Mouse (Mus musculus) kidney, embryonic 16.5 days (tissue): ENCODE measurements around the gene Csnka2ip. TPM values are rescaled to one million over a fixed set of nuclear protein-coding genes. Genes with fewer than 3 reads are reported as not detected.

Experiments
- ATAC-seq: fragments of 200-750 bp; cut with Nextera tagmentation; 2 replicates; pipeline ENCODE4 v1.8.0; 2017; ENCODE audit warnings: moderate TSS enrichment; ENCODE audit not compliant: low FRiP score, low TSS enrichment
- H3K27ac ChIP-seq: fragments of 300-500 bp; sonication (generic); 2 replicates; pipeline ENCODE4 v1.5.1; 2014; ENCODE audit warnings: low read length
- H3K27me3 ChIP-seq: fragments of 300-500 bp; sonication (generic); 2 replicates; pipeline ENCODE4 v1.6.1; 2014; ENCODE audit warnings: low read length, control low read depth, mixed read lengths; ENCODE audit not compliant: insufficient read depth
- H3K36me3 ChIP-seq: fragments of 300-500 bp; sonication (generic); 2 replicates; pipeline ENCODE4 v1.6.1; 2014; ENCODE audit warnings: low read length, control low read depth, mixed read lengths; ENCODE audit not compliant: insufficient read depth
- H3K4me1 ChIP-seq: fragments of 300-500 bp; sonication (generic); 2 replicates; pipeline ENCODE4 v1.6.1; 2014; ENCODE audit warnings: low read length, control low read depth, mixed read lengths; ENCODE audit not compliant: insufficient read depth
- H3K4me2 ChIP-seq: fragments of 300-500 bp; sonication (generic); replicated peaks from 2 replicates; pipeline ENCODE4 v1.6.1; 2014; ENCODE audit warnings: low read depth, low read length
- H3K4me3 ChIP-seq: fragments of 300-500 bp; sonication (generic); 2 replicates; pipeline ENCODE4 v1.5.1; 2014; ENCODE audit warnings: mild to moderate bottlenecking, low read length
- H3K9ac ChIP-seq: fragments of 300-500 bp; sonication (generic); replicated peaks from 2 replicates; pipeline ENCODE4 v1.6.1; 2014; ENCODE audit warnings: low read length
- H3K9me3 ChIP-seq: fragments of 300-500 bp; sonication (generic); 2 replicates; pipeline ENCODE4 v1.6.1; 2016; ENCODE audit warnings: low read length, control low read depth
- WGBS: fragments of 180-500 bp; shearing (Covaris S2); extraction: QIAGEN DNeasy Blood & Tissue Kit; methylation state at CpG from one replicate; pipeline ENCODE4 v1.1.7; 2014; 5-methylcytosine and 5-hydroxymethylcytosine counted together
- polyA plus RNA-seq: library from polyadenylated mRNA; unstranded; fragments of >200 nt; fragmentation: Nextera tagmentation; extraction: Ambion mirVana; gene quantifications from 2 replicates; pipeline ENCODE4 v1.2.1, GENCODE M21; 2015

Gene Csnka2ip
- polyA plus RNA-seq, 1 experiment from 2014 or later: not detected

DNA sequence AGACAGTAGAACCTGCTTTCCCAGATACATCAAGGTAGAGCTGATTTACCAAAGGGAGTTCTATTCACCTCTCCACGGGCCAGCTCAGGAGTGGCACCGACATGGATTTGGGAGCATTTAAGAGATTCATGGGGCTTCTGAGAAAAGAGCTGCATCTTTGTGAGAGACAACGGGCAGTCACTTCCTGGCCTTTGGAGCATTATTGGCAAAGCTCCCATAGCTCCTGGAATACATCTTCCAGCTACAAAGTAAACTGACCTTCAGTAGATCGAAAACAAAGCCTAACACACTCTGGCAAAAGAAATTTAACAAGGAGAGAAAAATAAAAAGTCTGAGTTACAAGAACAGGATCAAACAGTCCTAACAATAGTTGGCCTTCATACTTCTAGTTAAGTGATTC, 17.6 kb downstream of the Csnka2ip start:
- ATAC-seq: no peak
- no peak overlapping the region for H3K4me2 ChIP-seq
- H3K4me3 ChIP-seq: no peak overlapping the region
- no peaks in the 10 kb centered on the region for H3K36me3 ChIP-seq
- no peaks in the 10 kb centered on the region for H3K9me3 ChIP-seq
- H3K4me1 ChIP-seq: no peaks in the 10 kb centered on the region
- no peak overlapping the region for H3K27ac ChIP-seq
- no peak overlapping the region for H3K9ac ChIP-seq
- WGBS: 83% methylated on average over 4 of the region's 4 CpGs
- H3K27me3 ChIP-seq: no peaks in the 10 kb centered on the region

DNA sequence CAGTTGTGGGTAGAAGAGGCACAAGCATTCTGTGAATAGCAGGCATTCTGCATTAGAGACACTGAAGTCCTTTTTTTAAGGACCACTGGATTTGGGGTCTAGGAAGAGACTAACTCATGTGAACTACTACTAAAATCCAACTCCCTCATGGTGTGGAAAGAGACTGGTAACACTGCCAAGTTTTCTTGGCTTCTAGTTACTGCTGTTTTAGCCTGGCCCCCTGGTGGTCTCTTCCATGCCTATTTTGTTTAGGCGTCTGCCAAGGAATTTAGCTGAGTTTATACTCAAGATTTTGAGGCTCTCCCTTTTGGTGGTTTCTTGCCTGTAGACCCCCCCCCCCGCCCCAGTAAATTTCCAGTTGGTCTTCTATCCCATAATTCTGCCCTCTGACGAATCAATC, 18.8 kb downstream of the Csnka2ip start:
- 61% methylated on average over 3 of the region's 3 CpGs for WGBS
- no peak overlapping the region for H3K4me2 ChIP-seq
- no peak overlapping the region for H3K27ac ChIP-seq
- ATAC-seq: no peak
- H3K36me3 ChIP-seq: no peaks in the 10 kb centered on the region
- H3K4me3 ChIP-seq: no peak overlapping the region
- no peak overlapping the region for H3K9ac ChIP-seq
- no peaks in the 10 kb centered on the region for H3K27me3 ChIP-seq
- H3K4me1 ChIP-seq: no peaks in the 10 kb centered on the region
- H3K9me3 ChIP-seq: no peaks in the 10 kb centered on the region

DNA sequence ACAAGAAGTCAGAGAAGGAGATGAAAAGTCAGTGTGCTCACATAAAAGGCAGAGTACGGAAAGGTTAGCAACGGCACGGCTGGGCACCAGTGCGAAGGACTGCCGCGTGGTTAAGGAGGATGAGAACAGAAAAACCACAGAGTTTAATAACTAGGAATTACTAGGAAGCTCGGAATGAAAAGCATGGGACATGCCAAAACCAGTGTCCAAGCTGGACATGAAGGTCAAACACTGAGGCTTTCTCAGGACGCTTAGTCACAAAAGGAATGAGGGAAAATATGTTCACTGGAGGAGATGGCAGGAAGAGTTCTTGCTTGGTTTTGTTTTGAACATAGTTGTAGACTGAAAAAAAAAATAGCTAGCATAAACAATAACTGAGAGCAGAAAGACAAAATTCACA, 32.7 kb downstream of the Csnka2ip start:
- no peak for ATAC-seq
- Histone ChIP-seq H3K4me3 (no peak overlapping the region), H3K27me3 (no peaks in the 10 kb centered on the region), H3K9me3 (no peaks in the 10 kb centered on the region), H3K4me1 (no peaks in the 10 kb centered on the region), H3K36me3 (no peaks in the 10 kb centered on the region), H3K4me2 (no peak overlapping the region), H3K27ac (no peak overlapping the region), H3K9ac (no peak overlapping the region)
- WGBS: 88% methylated on average over 8 of the region's 8 CpGs

DNA sequence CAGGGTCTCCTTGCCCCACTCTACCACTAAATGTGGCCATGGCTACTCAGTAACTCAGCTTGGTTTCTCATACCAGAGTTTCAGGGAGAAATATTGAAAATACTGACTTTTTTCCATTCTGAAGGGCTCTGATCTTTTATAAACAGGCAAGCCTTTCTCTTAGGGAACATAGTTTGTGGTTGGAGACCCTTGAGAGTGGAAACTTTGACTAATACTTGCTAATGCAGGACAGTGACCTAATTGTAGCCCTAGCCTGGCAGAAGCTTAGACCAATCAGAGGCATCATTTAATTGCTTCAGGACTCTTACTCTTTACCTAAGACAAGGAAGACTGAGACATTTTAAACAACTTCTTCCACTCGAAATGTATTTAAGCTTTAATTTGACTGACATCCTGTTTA, 39.1 kb downstream of the Csnka2ip start:
- Histone ChIP-seq H3K4me1 (no peaks in the 10 kb centered on the region), H3K27ac (no peak overlapping the region), H3K9ac (no peak overlapping the region), H3K27me3 (no peaks in the 10 kb centered on the region), H3K4me3 (no peak overlapping the region), H3K9me3 (no peaks in the 10 kb centered on the region), H3K4me2 (no peak overlapping the region), H3K36me3 (no peaks in the 10 kb centered on the region)
- 73% methylated on average over 1 of the region's 1 CpGs for WGBS
- no peak for ATAC-seq

DNA sequence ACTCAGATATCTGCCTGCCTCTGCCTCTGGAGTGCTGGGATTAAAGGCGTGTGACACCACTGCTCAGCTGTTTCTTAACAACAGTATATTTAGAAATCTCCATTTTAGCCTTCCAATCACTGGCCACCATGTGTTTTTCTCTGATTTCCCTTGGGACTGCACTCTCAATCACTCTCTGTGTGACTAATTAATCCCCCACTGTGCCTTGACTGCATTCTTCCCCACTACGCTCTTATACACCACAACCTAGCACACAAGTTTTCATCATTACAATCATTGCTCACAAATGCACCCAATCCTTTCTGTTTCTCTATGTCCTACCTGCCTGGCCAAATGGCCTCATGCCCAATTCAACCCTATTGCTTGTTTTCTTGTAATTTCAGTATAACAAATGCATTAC, 43.7 kb downstream of the Csnka2ip start:
- ATAC-seq: no peak

DNA sequence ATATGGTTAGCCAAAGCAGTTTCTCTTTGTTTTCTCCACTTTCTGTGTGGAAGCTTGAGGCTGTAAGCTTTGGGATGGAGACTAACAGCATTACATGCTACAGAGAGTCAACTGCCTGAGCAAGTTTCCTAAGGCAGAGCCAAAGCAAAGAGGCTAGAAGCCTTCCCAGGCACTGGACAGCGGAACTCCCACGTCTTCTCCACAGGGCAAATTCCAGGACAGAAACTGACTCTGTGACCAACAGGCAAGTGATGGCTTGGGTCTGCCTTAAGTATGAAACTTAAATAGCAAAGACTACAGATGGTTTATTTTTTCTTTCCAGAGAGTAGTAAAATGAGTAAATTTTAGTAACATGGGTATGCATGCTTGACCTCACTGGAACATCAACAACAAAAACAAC, 75.3 kb downstream of the Csnka2ip start:
- WGBS: 65% methylated on average over 2 of the region's 2 CpGs
- no peak overlapping the region for H3K4me3 ChIP-seq
- no peaks in the 10 kb centered on the region for H3K9me3 ChIP-seq
- no peaks in the 10 kb centered on the region for H3K27me3 ChIP-seq
- no peaks in the 10 kb centered on the region for H3K36me3 ChIP-seq
- H3K9ac ChIP-seq: no peak overlapping the region
- no peak overlapping the region for H3K27ac ChIP-seq
- H3K4me1 ChIP-seq: no peaks in the 10 kb centered on the region
- 0 out of 2 replicates have a peak, but pooled peaks have one; percentile 54 for ATAC-seq
- no peak overlapping the region for H3K4me2 ChIP-seq

More for the DNA sequence above, 43.7 kb downstream of the Csnka2ip start:
- Histone ChIP-seq H3K4me2 (no peak overlapping the region), H3K36me3 (no peaks in the 10 kb centered on the region), H3K9ac (no peak overlapping the region), H3K27ac (no peak overlapping the region), H3K4me1 (no peaks in the 10 kb centered on the region), H3K4me3 (no peak overlapping the region), H3K27me3 (no peaks in the 10 kb centered on the region), H3K9me3 (no peaks in the 10 kb centered on the region)
- WGBS: 80% methylated on average over 2 of the region's 2 CpGs

DNA sequence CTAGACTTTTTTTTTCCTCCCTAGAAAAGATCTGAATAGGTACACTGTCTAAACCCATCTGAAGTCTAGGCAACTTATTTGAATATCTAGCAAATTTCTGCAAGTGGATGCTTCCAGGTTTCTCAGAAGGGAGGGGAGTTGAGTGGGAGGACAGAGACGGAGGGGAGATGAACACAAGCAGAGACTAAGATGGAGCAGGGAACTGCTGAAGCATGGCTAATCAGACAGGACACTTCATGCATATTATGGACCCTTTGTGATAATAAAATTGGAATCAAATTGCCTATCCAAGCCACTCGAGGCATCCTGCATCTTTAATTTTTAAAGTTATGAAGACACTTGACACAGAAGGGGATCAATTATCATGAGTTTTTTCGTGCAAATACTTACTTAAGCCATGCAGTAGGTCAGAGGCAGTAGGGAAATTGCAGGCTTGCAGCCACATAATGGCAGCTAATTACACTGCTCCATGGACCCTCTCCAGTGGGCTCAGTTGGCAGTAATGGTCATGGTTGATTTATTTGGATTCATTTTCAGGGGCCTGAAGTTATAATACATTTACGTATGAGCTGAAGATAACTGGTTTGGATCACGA, 78.1 kb downstream of the Csnka2ip start:
- H3K4me2 ChIP-seq: no peak overlapping the region
- ATAC-seq: no peak
- no peaks in the 10 kb centered on the region for H3K4me1 ChIP-seq
- no peak overlapping the region for H3K9ac ChIP-seq
- WGBS: 60% methylated on average over 5 of the region's 5 CpGs
- H3K36me3 ChIP-seq: no peaks in the 10 kb centered on the region
- no peaks in the 10 kb centered on the region for H3K9me3 ChIP-seq
- no peak overlapping the region for H3K27ac ChIP-seq
- H3K4me3 ChIP-seq: no peak overlapping the region
- H3K27me3 ChIP-seq: no peaks in the 10 kb centered on the region

DNA sequence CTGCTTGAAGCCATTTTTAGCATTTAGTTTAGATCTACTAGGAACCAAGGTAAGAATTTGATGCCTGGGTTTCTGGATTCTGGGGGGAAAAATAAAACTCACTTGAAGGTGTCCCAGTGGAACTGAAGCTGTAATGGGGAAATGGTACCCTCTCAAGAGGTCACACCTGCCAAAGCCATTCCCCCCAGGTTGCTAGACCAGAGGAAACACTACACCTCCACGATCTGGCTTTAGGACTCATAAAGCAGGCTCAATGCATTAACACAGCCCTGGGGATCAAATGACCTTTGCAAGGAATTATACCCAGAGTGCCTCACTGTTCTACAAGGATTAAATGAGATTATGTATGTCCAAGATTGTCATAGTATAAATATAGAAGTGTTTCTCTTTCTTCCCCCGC, 88.8 kb downstream of the Csnka2ip start:
- H3K9ac ChIP-seq: no peak overlapping the region
- no peaks in the 10 kb centered on the region for H3K36me3 ChIP-seq
- H3K9me3 ChIP-seq: no peaks in the 10 kb centered on the region
- 52% methylated on average over 2 of the region's 2 CpGs for WGBS
- H3K4me3 ChIP-seq: no peak overlapping the region
- no peak overlapping the region for H3K4me2 ChIP-seq
- no peak overlapping the region for H3K27ac ChIP-seq
- no peak for ATAC-seq
- no peaks in the 10 kb centered on the region for H3K27me3 ChIP-seq
- H3K4me1 ChIP-seq: no peaks in the 10 kb centered on the region

Other genes with a start within 250 kb of the Csnka2ip start
- 20.4 and 21.3 TPM in 2 replicates for gene 4930453N24Rik, start 168.8 kb upstream of the Csnka2ip start, polyA plus RNA-seq
- gene Zfp654, start 249.2 kb upstream of the Csnka2ip start, polyA plus RNA-seq: 5.9 and 6.4 TPM in 2 replicates
- gene Cggbp1, start 249.6 kb upstream of the Csnka2ip start, polyA plus RNA-seq: 86.1 and 88.9 TPM in 2 replicates